Mouse (Mus musculus) hindbrain, postnatal 0 days (tissue): ENCODE results near the gene Ccdc162. TPM values are rescaled to one million over a fixed set of nuclear protein-coding genes. Genes with fewer than 3 reads are reported as not detected.

Experiments
- ATAC-seq: fragments of 200-750 bp; cut with Nextera tagmentation; 2 replicates; pipeline ENCODE4 v1.8.0; 2017; ENCODE audit warnings: mild to moderate bottlenecking, moderate TSS enrichment, moderate library complexity
- DNase-seq: peaks from one replicate; pipeline ENCODE4 v3.0.0-alpha.2; 2015; ENCODE audit warnings: low spot score
- H3K27ac ChIP-seq: fragments of 300-500 bp; sonication (generic); 2 replicates; pipeline ENCODE4 v1.5.1; 2014; ENCODE audit warnings: mild to moderate bottlenecking
- H3K27me3 ChIP-seq: fragments of 300-500 bp; sonication (generic); 2 replicates; pipeline ENCODE4 v1.6.1; 2014; ENCODE audit warnings: low read length, mixed read lengths; ENCODE audit not compliant: insufficient read depth
- H3K36me3 ChIP-seq: fragments of 300-500 bp; sonication (generic); 2 replicates; pipeline ENCODE4 v1.6.1; 2014; ENCODE audit warnings: low read length, mixed read lengths; ENCODE audit not compliant: insufficient read depth
- H3K4me1 ChIP-seq: fragments of 300-500 bp; sonication (generic); 2 replicates; pipeline ENCODE4 v1.6.1; 2014; ENCODE audit warnings: antibody characterized with exemption, low read length, mixed read lengths; ENCODE audit not compliant: insufficient read depth
- H3K4me2 ChIP-seq: fragments of 300-500 bp; sonication (generic); 2 replicates; pipeline ENCODE4 v1.6.1; 2014; ENCODE audit warnings: low read depth, mild to moderate bottlenecking, low read length, moderate library complexity, mixed read lengths
- H3K4me3 ChIP-seq: fragments of 300-500 bp; sonication (generic); 2 replicates; pipeline ENCODE4 v1.5.1; 2014; ENCODE audit warnings: low read length
- H3K9ac ChIP-seq: fragments of 300-500 bp; sonication (generic); replicated peaks from 2 replicates; pipeline ENCODE4 v1.6.1; 2014; ENCODE audit warnings: mild to moderate bottlenecking, low read length, moderate library complexity, mixed read lengths
- H3K9me3 ChIP-seq: fragments of 300-500 bp; sonication (generic); 2 replicates; pipeline ENCODE4 v1.6.1; 2016; ENCODE audit warnings: low read length, mixed read lengths
- CTCF ChIP-seq: IDR thresholded peaks from 2 replicates; pipeline ENCODE4 v1.5.1; 2016; ENCODE audit warnings: antibody characterized with exemption, control low read depth, low read depth
- WGBS: fragments of 180-500 bp; shearing (Covaris S2); extraction: QIAGEN DNeasy Blood & Tissue Kit; methylation state at CpG from one replicate; pipeline ENCODE4 v1.1.7; 2014; 5-methylcytosine and 5-hydroxymethylcytosine counted together
- polyA plus RNA-seq: library from polyadenylated mRNA; unstranded; fragments of >200 nt; fragmentation: Nextera tagmentation; extraction: Ambion mirVana; gene quantifications from 2 replicates; pipeline ENCODE4 v1.2.1, GENCODE M21; 2015
- total RNA-seq: library from RNA; depleted of rRNA; stranded (reverse); fragments of >200 nt; gene quantifications from 2 replicates; pipeline ENCODE4 v1.2.3, GENCODE M21; 2014

Gene Ccdc162
- total and polyA plus RNA-seq, 2 experiments from 2014 or later, result 2.1 to 3.3 TPM

- no peak overlapping the region for H3K9ac ChIP-seq
- H3K27me3 ChIP-seq, result no peaks in the 10 kb centered on the region
- H3K4me1 ChIP-seq, result 0 out of 2 replicates have a peak, but pooled peaks cover 8% of the 10 kb centered on the region
- ATAC-seq (peak; percentile 76), DNase-seq (peak; percentile 90)
- H3K27ac ChIP-seq, result no peak overlapping the region
- H3K4me3 ChIP-seq, result no peak overlapping the region
- no peaks in the 10 kb centered on the region for H3K36me3 ChIP-seq
- no peak overlapping the region for H3K4me2 ChIP-seq
- TF ChIP-seq CTCF, result peak; percentile 92
- WGBS, result 35% methylated on average over 16 of the region's 16 CpGs
- no peaks in the 10 kb centered on the region for H3K9me3 ChIP-seq
Measured at GRCm38 (mm10) chr10:41682546-41683393, 33.7 kb downstream of the Ccdc162 start.

GRCm38 (mm10) chr10:41678746-41679360 is 37.6 kb downstream of the Ccdc162 start:
- no peaks in the 10 kb centered on the region for H3K27me3 ChIP-seq
- H3K4me3 ChIP-seq, result no peak overlapping the region
- H3K9me3 ChIP-seq, result no peaks in the 10 kb centered on the region
- H3K4me2 ChIP-seq, result peak overlapping the region; percentile 41
- H3K27ac ChIP-seq, result peak overlapping the region; percentile 29; the same call in 1 of the 2 replicates
- ATAC-seq, result peak; percentile 80
- no peak overlapping the region; the same call in 1 of the 2 replicates for H3K9ac ChIP-seq
- no peaks in the 10 kb centered on the region for H3K36me3 ChIP-seq
- DNase-seq, result peak; percentile 83
- 18% methylated on average over 18 of the region's 18 CpGs for WGBS
- 0 out of 2 replicates have a peak, but pooled peaks cover 8% of the 10 kb centered on the region for H3K4me1 ChIP-seq
- peak; percentile 76 for TF ChIP-seq CTCF

GRCm38 (mm10) chr10:41677396-41677795 is 39.0 kb downstream of the Ccdc162 start:
- no peak for ATAC-seq
- Histone ChIP-seq H3K4me1 (0 out of 2 replicates have a peak, but pooled peaks cover 8% of the 10 kb centered on the region), H3K27me3 (no peaks in the 10 kb centered on the region)

GRCm38 (mm10) chr10:41676661-41677061 is 39.8 kb downstream of the Ccdc162 start:
- H3K4me1 ChIP-seq, result 0 out of 2 replicates have a peak, but pooled peaks cover 8% of the 10 kb centered on the region
- H3K27me3 ChIP-seq, result no peaks in the 10 kb centered on the region
- H3K4me3 ChIP-seq, result no peak overlapping the region
- no peak overlapping the region for H3K4me2 ChIP-seq
- no peak for TF ChIP-seq CTCF
- no peaks in the 10 kb centered on the region for H3K9me3 ChIP-seq
- no peak overlapping the region for H3K27ac ChIP-seq
- DNase-seq (no peak), ATAC-seq (no peak)
- H3K9ac ChIP-seq, result no peak overlapping the region
- H3K36me3 ChIP-seq, result no peaks in the 10 kb centered on the region
- WGBS, result 70% methylated on average over 6 of the region's 6 CpGs

More at GRCm38 (mm10) chr10:41677396-41677795, 39.0 kb downstream of the Ccdc162 start:
- Histone ChIP-seq H3K4me2 (no peak overlapping the region), H3K9me3 (no peaks in the 10 kb centered on the region), H3K9ac (no peak overlapping the region), H3K4me3 (no peak overlapping the region), H3K27ac (no peak overlapping the region), H3K36me3 (no peaks in the 10 kb centered on the region)
- DNase-seq, result no peak
- WGBS, result 66% methylated on average over 8 of the region's 8 CpGs
- no peak for TF ChIP-seq CTCF

GRCm38 (mm10) chr10:41675842-41676571 is 40.4 kb downstream of the Ccdc162 start:
- Histone ChIP-seq H3K4me1 (0 out of 2 replicates have a peak, but pooled peaks cover 8% of the 10 kb centered on the region), H3K9ac (no peak overlapping the region), H3K27ac (no peak overlapping the region), H3K4me3 (no peak overlapping the region), H3K4me2 (no peak overlapping the region), H3K27me3 (no peaks in the 10 kb centered on the region), H3K9me3 (no peaks in the 10 kb centered on the region), H3K36me3 (no peaks in the 10 kb centered on the region)
- ATAC-seq (no peak), DNase-seq (no peak)
- WGBS, result 79% methylated on average over 6 of the region's 6 CpGs
- TF ChIP-seq CTCF, result no peak

GRCm38 (mm10) chr10:41675243-41675642 is 41.2 kb downstream of the Ccdc162 start:
- 73% methylated on average over 6 of the region's 6 CpGs for WGBS
- H3K4me3 ChIP-seq, result no peak overlapping the region
- no peak for TF ChIP-seq CTCF
- H3K4me1 ChIP-seq, result 0 out of 2 replicates have a peak, but pooled peaks cover 8% of the 10 kb centered on the region
- H3K9me3 ChIP-seq, result no peaks in the 10 kb centered on the region
- no peak overlapping the region for H3K27ac ChIP-seq
- no peak overlapping the region for H3K9ac ChIP-seq
- ATAC-seq, result no peak
- no peaks in the 10 kb centered on the region for H3K36me3 ChIP-seq
- no peak overlapping the region for H3K4me2 ChIP-seq
- DNase-seq, result no peak
- no peaks in the 10 kb centered on the region for H3K27me3 ChIP-seq
